Mouse (Mus musculus) embryonic stem cell, embryonic (primary cell): ENCODE results near the gene Macrod1.

Experiments
- CTCF ChIA-PET, 4 experiments: fragments of 300-600 bp in 2 of 4; fragments of 350-600 bp in 2 of 4; sonication (Branson Sonifier 250); formaldehyde crosslinking; loops; one replicate each; lab custom pipeline; 2022; ENCODE audit warnings: inconsistent platforms in 2 of 4; lab: Charles Lee
- POLR2A ChIA-PET, 4 experiments: fragments of 300-600 bp in 2 of 4; fragments of 350-600 bp in 2 of 4; sonication (Branson Sonifier 250); formaldehyde crosslinking; loops; one replicate each; lab custom pipeline; 2022; ENCODE audit warnings: antibody characterized with exemption in 4 of 4, inconsistent platforms in 1 of 4; lab: Charles Lee

Gene Macrod1

GRCm38 (mm10) chr19:7110875-7111274 lies 54.3 kb downstream of the Macrod1 start:
- CTCF ChIA-PET = no interaction called here
- POLR2A ChIA-PET = no interaction called here

- CTCF ChIA-PET = interaction anchor here in 1 of 4 experiments (1.2 kb wide), 1 partner anchor 8 kb away, joined by 8 read pairs; no protein-coding TSS in a partner anchor
- POLR2A ChIA-PET = no interaction called here
Observed at GRCm38 (mm10) chr19:7111309-7111708, 54.7 kb downstream of the Macrod1 start.

- ChIA-PET POLR2A (interaction anchor here in 3 of 4 experiments (0.9 to 3.4 kb wide), 3 partner anchors 22 to 93 kb away, joined by 3 to 11 read pairs (median 4); no protein-coding TSS in a partner anchor), CTCF (interaction anchor here in 2 of 4 experiments (0.7 to 1.3 kb wide), 3 partner anchors 8 to 10 kb away, joined by 3 to 11 read pairs (median 8); no protein-coding TSS in a partner anchor)
Observed at GRCm38 (mm10) chr19:7111710-7112109, 55.1 kb downstream of the Macrod1 start.

- POLR2A ChIA-PET = interaction anchor here (0.5 to 3.4 kb wide), 25 partner anchors 9 to 293 kb away, joined by 3 to 13 read pairs (median 4); partner anchors contain the start of genes Cox8a (in 1 of the 4), Otub1 (in 1 of the 4) and Stip1 (in 1 of the 4)
- CTCF ChIA-PET = interaction anchor here in 3 of 4 experiments (0.6 to 1.9 kb wide), 9 partner anchors 9 to 324 kb away, joined by 3 to 8 read pairs (median 3); no protein-coding TSS in a partner anchor
Observed at GRCm38 (mm10) chr19:7112628-7113027, 56.0 kb downstream of the Macrod1 start.

GRCm38 (mm10) chr19:7113574-7113973 lies 57.0 kb downstream of the Macrod1 start:
- POLR2A ChIA-PET = interaction anchor here (0.6 to 3.4 kb wide), 26 partner anchors 8 to 369 kb away, joined by 3 to 13 read pairs (median 3); partner anchors contain the start of genes Cox8a (in 1 of the 4), Otub1 (in 1 of the 4), Rtn3 (in 1 of the 4) and Stip1 (in 1 of the 4)
- CTCF ChIA-PET = interaction anchor here in 3 of 4 experiments (0.9 to 1.9 kb wide), 4 partner anchors 10 to 150 kb away, joined by 3 to 5 read pairs (median 3); no protein-coding TSS in a partner anchor

- ChIA-PET POLR2A (interaction anchor here in 1 of 4 experiments (0.6 kb wide), 1 partner anchor 249 kb away, joined by 4 read pairs; no protein-coding TSS in a partner anchor), CTCF (interaction anchor here in 1 of 4 experiments (0.6 kb wide), 1 partner anchor 54 kb away, joined by 3 read pairs; no protein-coding TSS in a partner anchor)
Observed at GRCm38 (mm10) chr19:7116038-7116731, 59.6 kb downstream of the Macrod1 start.

- POLR2A ChIA-PET = interaction anchor here in 1 of 4 experiments (1.3 kb wide), 1 partner anchor 100 kb away, joined by 3 read pairs; the partner anchor contains the start of gene Cox8a
Observed at GRCm38 (mm10) chr19:7117141-7117540, 60.5 kb downstream of the Macrod1 start.

GRCm38 (mm10) chr19:7117653-7118307 lies 61.2 kb downstream of the Macrod1 start:
- ChIA-PET POLR2A (interaction anchor here in 3 of 4 experiments (0.6 to 1.3 kb wide), 3 partner anchors 11 to 100 kb away, joined by 3 read pairs; partner anchors contain the start of gene Cox8a (in 1 of the 3)), CTCF (interaction anchor here in 3 of 4 experiments (0.6 kb wide), 4 partner anchors 72 to 1089 kb away, joined by 3 to 5 read pairs (median 3); no protein-coding TSS in a partner anchor)

More at GRCm38 (mm10) chr19:7117141-7117540, 60.5 kb downstream of the Macrod1 start:
- CTCF ChIA-PET = interaction anchor here in 1 of 4 experiments (0.6 kb wide), 1 partner anchor 1088 kb away, joined by 3 read pairs; no protein-coding TSS in a partner anchor

- POLR2A ChIA-PET = interaction anchor here in 2 of 4 experiments (0.8 to 1.5 kb wide), 4 partner anchors 8 to 24 kb away, joined by 3 to 6 read pairs (median 3); no protein-coding TSS in a partner anchor
- CTCF ChIA-PET = interaction anchor here in 1 of 4 experiments (1.0 kb wide), 1 partner anchor 9 kb away, joined by 3 read pairs; no protein-coding TSS in a partner anchor
Observed at GRCm38 (mm10) chr19:7121252-7121651, 64.6 kb downstream of the Macrod1 start.

- POLR2A ChIA-PET = interaction anchor here in 3 of 4 experiments (0.6 to 1.5 kb wide), 7 partner anchors 9 to 452 kb away, joined by 3 to 6 read pairs (median 3); no protein-coding TSS in a partner anchor
- CTCF ChIA-PET = interaction anchor here in 3 of 4 experiments (0.5 to 1.4 kb wide), 5 partner anchors 9 to 319 kb away, joined by 3 to 4 read pairs (median 3); no protein-coding TSS in a partner anchor
Observed at GRCm38 (mm10) chr19:7122277-7122676, 65.7 kb downstream of the Macrod1 start.

GRCm38 (mm10) chr19:7122698-7123306 lies 66.2 kb downstream of the Macrod1 start:
- CTCF ChIA-PET = interaction anchor here in 2 of 4 experiments (1.0 to 1.4 kb wide), 2 partner anchors 8 to 21 kb away, joined by 3 to 4 read pairs; no protein-coding TSS in a partner anchor
- POLR2A ChIA-PET = interaction anchor here in 2 of 4 experiments (0.6 to 1.5 kb wide), 4 partner anchors 9 to 35 kb away, joined by 3 to 6 read pairs (median 4); no protein-coding TSS in a partner anchor

- ChIA-PET CTCF (interaction anchor here in 1 of 4 experiments (0.6 kb wide), 1 partner anchor 36 kb away, joined by 3 read pairs; no protein-coding TSS in a partner anchor), POLR2A (no interaction called here)
Observed at GRCm38 (mm10) chr19:7125526-7126156, 69.0 kb downstream of the Macrod1 start.

- ChIA-PET CTCF (no interaction called here), POLR2A (interaction anchor here in 1 of 4 experiments (0.5 kb wide), 1 partner anchor 13 kb away, joined by 3 read pairs; no protein-coding TSS in a partner anchor)
Observed at GRCm38 (mm10) chr19:7126209-7126608, 69.6 kb downstream of the Macrod1 start.

- CTCF ChIA-PET = no interaction called here
- POLR2A ChIA-PET = interaction anchor here in 1 of 4 experiments (0.5 to 1.8 kb wide), 4 partner anchors 13 to 57 kb away, joined by 3 to 4 read pairs (median 4); no protein-coding TSS in a partner anchor
Observed at GRCm38 (mm10) chr19:7126933-7127332, 70.3 kb downstream of the Macrod1 start.

- CTCF ChIA-PET = interaction anchor here in 3 of 4 experiments (0.6 to 0.9 kb wide), 3 partner anchors 16 to 58 kb away, joined by 3 to 4 read pairs (median 3); no protein-coding TSS in a partner anchor
- POLR2A ChIA-PET = interaction anchor here in 2 of 4 experiments (0.8 to 1.8 kb wide), 5 partner anchors 11 to 139 kb away, joined by 3 to 5 read pairs (median 3); no protein-coding TSS in a partner anchor
Observed at GRCm38 (mm10) chr19:7128551-7129475, 72.2 kb downstream of the Macrod1 start.
